Mouse (Mus musculus) stomach, postnatal 0 days (tissue): ENCODE data around the gene Hoxb7. TPM values are rescaled to one million over a fixed set of nuclear protein-coding genes. Genes with fewer than 3 reads are reported as not detected.

Experiments
- ATAC-seq: fragments of 200-750 bp; cut with Nextera tagmentation; 2 replicates; pipeline ENCODE4 v1.8.0; 2017; ENCODE audit not compliant: low FRiP score, low TSS enrichment
- DNase-seq: peaks from one replicate; pipeline ENCODE4 v3.0.0-alpha.2; 2016; ENCODE audit warnings: low spot score
- H3K27ac ChIP-seq: fragments of 300-500 bp; sonication (generic); replicated peaks from 2 replicates; pipeline ENCODE4 v1.5.1; 2014; ENCODE audit warnings: mild to moderate bottlenecking, control low read depth
- H3K27me3 ChIP-seq: fragments of 300-500 bp; sonication (generic); 2 replicates; pipeline ENCODE4 v1.6.1; 2014; ENCODE audit warnings: low read length; ENCODE audit not compliant: control insufficient read depth, insufficient read depth
- H3K36me3 ChIP-seq: fragments of 300-500 bp; sonication (generic); 2 replicates; pipeline ENCODE4 v1.6.1; 2014; ENCODE audit warnings: low read length, mixed read lengths; ENCODE audit not compliant: control insufficient read depth, insufficient read depth
- H3K4me1 ChIP-seq: fragments of 300-500 bp; sonication (generic); replicated peaks from 2 replicates; pipeline ENCODE4 v1.6.1; 2014; ENCODE audit warnings: antibody characterized with exemption; ENCODE audit not compliant: control insufficient read depth, insufficient read depth
- H3K4me2 ChIP-seq: fragments of 300-500 bp; sonication (generic); replicated peaks from 2 replicates; pipeline ENCODE4 v1.6.1; 2014; ENCODE audit warnings: low read depth, mild to moderate bottlenecking, control low read depth, moderate library complexity
- H3K4me3 ChIP-seq: fragments of 300-500 bp; sonication (generic); 2 replicates; pipeline ENCODE4 v1.5.1; 2014; ENCODE audit warnings: low read depth, low read length, control low read depth
- H3K9ac ChIP-seq: fragments of 300-500 bp; sonication (generic); 2 replicates; pipeline ENCODE4 v1.6.1; 2014; ENCODE audit warnings: mild to moderate bottlenecking, low read length, control low read depth, mixed read lengths
- H3K9me3 ChIP-seq: fragments of 300-500 bp; sonication (generic); 2 replicates; pipeline ENCODE4 v1.6.1; 2016; ENCODE audit warnings: low read length; ENCODE audit not compliant: control insufficient read depth
- CTCF ChIP-seq: IDR thresholded peaks from 2 replicates; pipeline ENCODE4 v1.5.1; 2016; ENCODE audit warnings: antibody characterized with exemption, low read depth, mild to moderate bottlenecking, moderate library complexity
- EP300 ChIP-seq: optimal IDR thresholded peaks from 2 replicates; pipeline ENCODE3; 2016; ENCODE audit warnings: antibody characterized with exemption
- WGBS: fragments of 180-500 bp; shearing (Covaris S2); extraction: QIAGEN DNeasy Blood & Tissue Kit; methylation state at CpG from one replicate; pipeline ENCODE4 v1.1.7; 2014; 5-methylcytosine and 5-hydroxymethylcytosine counted together
- polyA plus RNA-seq: library from polyadenylated mRNA; unstranded; fragments of >200 nt; fragmentation: Nextera tagmentation; extraction: Ambion mirVana; gene quantifications from 2 replicates; pipeline ENCODE4 v1.2.1, GENCODE M21; 2015

The Hoxb7 gene
- polyA plus RNA-seq, 1 experiment from 2014 or later, result 6.0 TPM

DNA sequence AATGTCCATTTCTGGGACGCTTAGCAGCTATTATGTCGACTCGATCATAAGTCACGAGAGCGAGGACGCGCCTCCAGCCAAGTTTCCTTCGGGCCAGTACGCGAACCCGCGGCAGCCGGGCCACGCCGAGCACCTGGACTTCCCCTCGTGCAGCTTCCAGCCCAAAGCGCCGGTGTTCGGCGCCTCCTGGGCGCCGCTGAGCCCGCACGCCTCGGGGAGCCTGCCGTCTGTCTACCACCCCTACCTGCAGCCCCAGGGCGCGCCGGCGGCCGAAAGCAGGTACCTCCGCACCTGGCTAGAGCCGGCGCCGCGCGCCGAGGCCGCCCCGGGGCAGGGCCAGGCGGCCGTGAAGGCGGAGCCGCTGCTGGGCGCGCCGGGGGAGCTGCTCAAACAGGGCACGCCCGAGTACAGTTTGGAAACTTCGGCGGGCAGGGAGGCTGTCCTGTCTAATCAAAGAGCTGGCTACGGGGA lies 14.8 kb upstream of the Hoxb7 start:
- H3K27ac ChIP-seq, result no peak overlapping the region
- no peak for TF ChIP-seq EP300
- no peak for TF ChIP-seq CTCF

DNA sequence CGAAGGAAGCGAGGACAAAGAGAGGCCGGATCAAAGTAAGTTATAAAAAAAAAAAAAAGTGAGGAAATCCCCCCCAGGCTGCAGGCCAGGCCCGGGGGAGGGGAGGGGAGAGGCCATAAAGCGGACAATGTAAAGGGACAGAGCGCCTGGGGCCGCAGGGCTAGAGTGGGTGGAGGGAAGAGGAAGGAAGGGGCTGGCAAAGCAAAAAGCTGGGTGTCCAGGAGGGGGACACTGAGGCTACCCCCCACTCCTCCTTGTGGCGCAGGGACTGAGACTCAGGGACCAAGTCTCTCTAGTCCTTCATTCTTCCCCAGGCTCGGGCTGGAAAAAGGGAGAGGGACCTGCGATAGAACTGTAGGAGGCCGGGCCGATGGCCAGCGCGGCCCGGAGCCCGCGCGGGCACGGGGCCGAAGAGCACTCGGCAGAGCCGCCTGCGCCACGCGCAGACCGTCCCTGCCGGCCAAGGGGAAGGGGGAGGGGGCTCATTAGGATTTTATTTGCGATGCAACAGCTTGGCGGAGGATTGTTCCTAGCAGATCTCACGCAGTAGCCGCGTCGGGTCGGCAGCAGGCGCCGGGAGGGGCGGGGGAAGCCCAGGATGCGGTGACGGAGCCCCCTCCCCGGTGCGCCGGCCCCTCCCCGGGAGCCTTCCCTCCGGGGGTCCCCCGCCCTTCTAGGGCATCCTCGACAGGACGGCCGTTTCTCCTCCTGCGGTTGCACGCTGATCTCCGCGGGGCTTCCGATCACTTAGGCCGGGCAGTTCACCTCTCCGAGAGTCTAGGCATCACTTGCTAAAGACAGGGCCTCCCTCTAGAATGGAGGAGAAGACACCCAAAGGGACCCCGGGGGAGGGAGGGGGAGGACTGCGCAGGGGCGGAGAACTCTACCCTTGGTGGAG lies 14.2 kb upstream of the Hoxb7 start:
- no peak overlapping the region for H3K9ac ChIP-seq
- TF ChIP-seq CTCF (no peak), EP300 (no peak)
- H3K9me3 ChIP-seq, result no peaks in the 10 kb centered on the region
- no peaks in the 10 kb centered on the region; the same call in 1 of the 2 replicates for H3K4me1 ChIP-seq
- H3K27ac ChIP-seq, result no peak overlapping the region
- H3K4me3 ChIP-seq, result peak overlapping the region; percentile 34
- ATAC-seq, result peak; percentile 38; the same call in 1 of the 2 replicates
- DNase-seq, result no peak
- H3K4me2 ChIP-seq, result peak overlapping the region; percentile 45
- peaks cover 44% of the 10 kb centered on the region for H3K27me3 ChIP-seq
- H3K36me3 ChIP-seq, result no peaks in the 10 kb centered on the region
- WGBS, result 3% methylated on average over 51 of the region's 58 CpGs

More for the DNA sequence above, 14.8 kb upstream of the Hoxb7 start:
- H3K4me2 ChIP-seq, result peak overlapping the region; percentile 45
- no peaks in the 10 kb centered on the region; the same call in 1 of the 2 replicates for H3K4me1 ChIP-seq
- peak; percentile 61 for DNase-seq
- WGBS, result under 1% methylated on average over 52 of the region's 52 CpGs
- H3K9ac ChIP-seq, result no peak overlapping the region
- no peaks in the 10 kb centered on the region for H3K36me3 ChIP-seq
- ATAC-seq, result peak; percentile 62
- H3K9me3 ChIP-seq, result no peaks in the 10 kb centered on the region
- H3K4me3 ChIP-seq, result peak overlapping the region; percentile 34
- peaks cover 46% of the 10 kb centered on the region for H3K27me3 ChIP-seq

DNA sequence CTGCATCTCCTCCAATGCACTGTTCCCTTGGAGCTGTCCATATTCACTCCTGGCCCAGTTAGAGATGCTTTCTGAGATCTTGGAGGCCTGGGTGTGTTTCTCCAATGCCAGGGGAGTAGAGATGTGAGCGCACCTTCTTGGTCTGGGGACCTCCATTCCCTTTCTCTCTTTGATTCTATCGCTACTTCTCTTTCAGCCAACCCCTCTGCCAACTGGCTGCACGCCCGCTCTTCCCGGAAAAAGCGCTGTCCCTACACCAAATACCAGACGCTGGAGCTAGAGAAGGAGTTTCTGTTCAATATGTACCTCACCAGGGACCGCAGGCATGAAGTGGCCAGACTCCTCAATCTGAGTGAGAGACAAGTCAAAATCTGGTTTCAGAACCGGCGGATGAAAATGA lies 12.0 kb upstream of the Hoxb7 start:
- ATAC-seq (no peak), DNase-seq (no peak)
- Histone ChIP-seq H3K4me3 (no peak overlapping the region), H3K9me3 (no peaks in the 10 kb centered on the region), H3K4me2 (no peak overlapping the region), H3K36me3 (no peaks in the 10 kb centered on the region), H3K27me3 (peaks cover 46% of the 10 kb centered on the region), H3K27ac (no peak overlapping the region), H3K9ac (no peak overlapping the region), H3K4me1 (no peaks in the 10 kb centered on the region; the same call in 1 of the 2 replicates)
- WGBS, result 19% methylated on average over 10 of the region's 10 CpGs
- TF ChIP-seq EP300, result no peak
- no peak for TF ChIP-seq CTCF

DNA sequence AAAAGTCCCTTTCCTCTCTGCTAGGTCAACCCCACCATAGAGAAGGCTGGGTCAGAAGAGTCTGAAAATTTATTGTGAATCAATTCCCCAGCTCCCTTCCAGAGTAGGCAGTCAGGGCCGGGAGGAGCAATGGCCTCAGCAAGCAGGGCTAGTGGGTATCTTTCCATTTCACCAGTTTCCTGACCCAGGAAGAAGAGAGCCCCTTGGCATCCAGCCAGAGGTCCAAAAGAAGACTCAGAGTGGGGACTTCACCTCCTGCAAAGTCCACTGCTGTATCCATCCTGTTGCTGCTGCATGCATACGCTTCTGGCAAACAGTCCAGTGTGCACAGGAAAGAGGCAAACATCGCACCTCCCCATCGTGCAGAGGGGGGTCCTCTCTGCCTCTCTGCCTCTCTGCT lies 10.5 kb upstream of the Hoxb7 start:
- H3K27me3 ChIP-seq, result peaks cover 46% of the 10 kb centered on the region
- DNase-seq, result no peak
- no peak overlapping the region for H3K9ac ChIP-seq

DNA sequence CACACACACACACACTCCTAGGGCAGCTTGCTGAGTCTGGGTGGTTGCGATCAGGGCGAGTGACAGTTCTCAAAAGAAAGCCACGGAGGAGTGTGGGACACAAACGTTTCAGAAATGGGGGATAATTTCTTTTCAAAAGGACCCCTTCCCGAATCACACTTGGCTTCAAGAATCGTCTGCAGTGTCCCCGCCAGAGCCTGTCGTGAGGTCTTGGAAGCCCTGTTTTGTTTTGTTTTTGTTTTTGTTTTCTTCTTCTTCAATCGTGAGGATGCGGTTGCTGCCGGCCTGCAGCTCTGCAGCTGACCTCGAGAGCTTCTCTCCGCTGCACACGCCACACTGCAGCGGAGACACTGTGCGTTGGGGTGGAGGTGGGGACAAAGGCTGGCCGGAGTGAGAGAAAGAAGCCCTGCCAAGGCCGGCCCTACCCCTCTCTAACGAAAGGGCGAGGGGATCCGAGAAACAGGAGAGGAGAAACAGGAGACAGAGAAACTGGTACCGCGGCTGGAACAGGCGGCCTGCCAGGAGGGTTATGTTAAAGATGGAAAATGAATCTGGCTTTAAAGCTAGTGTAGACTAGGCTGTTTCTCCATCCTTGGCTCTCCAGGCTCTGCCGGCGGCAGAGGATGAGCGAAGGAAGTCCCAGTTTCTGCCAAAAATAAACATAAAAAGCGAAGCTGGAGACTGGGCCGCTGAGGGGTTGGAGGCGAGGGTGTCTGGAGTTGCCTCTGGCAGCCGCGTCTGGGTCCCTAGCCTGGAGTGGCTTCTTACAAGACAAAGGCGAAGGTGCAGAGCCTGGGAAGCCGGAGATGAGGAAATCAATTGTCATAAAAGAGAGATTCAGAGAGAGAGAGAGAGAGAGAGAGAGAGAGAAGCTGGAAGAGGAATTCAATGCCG lies 9.0 kb upstream of the Hoxb7 start:
- WGBS, result 10% methylated on average over 35 of the region's 35 CpGs
- Histone ChIP-seq H3K4me1 (no peaks in the 10 kb centered on the region), H3K36me3 (no peaks in the 10 kb centered on the region), H3K9me3 (no peaks in the 10 kb centered on the region), H3K9ac (no peak overlapping the region), H3K27me3 (peaks cover 41% of the 10 kb centered on the region), H3K4me3 (no peak overlapping the region), H3K27ac (no peak overlapping the region), H3K4me2 (no peak overlapping the region)
- DNase-seq (no peak), ATAC-seq (no peak)
- no peak for TF ChIP-seq CTCF
- no peak for TF ChIP-seq EP300

More for the DNA sequence above, 10.5 kb upstream of the Hoxb7 start:
- no peak for ATAC-seq
- H3K9me3 ChIP-seq, result no peaks in the 10 kb centered on the region
- no peaks in the 10 kb centered on the region; the same call in 1 of the 2 replicates for H3K4me1 ChIP-seq
- H3K36me3 ChIP-seq, result no peaks in the 10 kb centered on the region
- TF ChIP-seq CTCF (no peak), EP300 (no peak)
- 22% methylated on average over 4 of the region's 4 CpGs for WGBS
- no peak overlapping the region for H3K4me3 ChIP-seq
- no peak overlapping the region for H3K4me2 ChIP-seq
- no peak overlapping the region for H3K27ac ChIP-seq
